Mouse (Mus musculus): ENCODE measurements around the gene Ccr9.

Gene Ccr9

DNA sequence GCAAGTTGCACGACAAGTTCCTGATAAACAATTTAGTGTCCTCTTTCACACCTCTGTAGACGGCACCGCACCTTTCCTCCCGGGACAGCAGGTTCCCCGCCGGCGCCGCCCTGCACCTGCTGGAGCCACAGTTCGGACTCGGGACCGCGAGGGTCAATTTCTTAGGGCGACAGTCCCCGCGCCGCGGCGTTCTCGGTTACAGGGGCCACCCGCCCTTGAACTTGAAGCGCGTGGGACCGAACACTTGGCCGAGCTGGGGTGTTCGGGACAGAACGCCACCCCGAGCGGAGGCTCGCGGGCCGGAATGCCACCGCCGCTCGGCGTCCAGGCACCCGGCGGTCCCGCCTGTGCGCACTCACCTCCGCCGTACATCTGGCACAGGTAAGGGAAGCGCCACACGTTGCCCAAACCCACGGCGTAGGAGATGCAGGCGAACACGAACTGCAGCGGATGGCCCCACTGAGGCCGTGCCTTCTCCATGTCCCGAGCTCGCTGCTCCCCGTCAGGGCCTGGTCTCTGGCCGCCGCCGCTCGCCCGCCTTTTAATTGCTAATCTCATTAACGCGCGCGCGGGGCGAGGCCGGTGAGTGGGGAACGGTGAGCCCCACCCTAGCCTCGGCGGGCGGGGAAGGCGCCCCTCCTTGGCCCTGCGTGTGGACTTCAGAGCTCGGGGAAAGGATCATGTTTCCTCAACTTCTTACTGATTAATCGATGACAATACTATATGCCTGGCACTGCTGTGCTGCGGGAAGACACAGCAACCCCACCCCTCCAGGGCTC lies at the start of gene Ccr9, which contains the start of gene Slc6a20a:
Gene Ccr9, plus strand, starts transcription at position 113 of the 779 bp plus-strand sequence.
Gene Slc6a20a, minus strand, starts transcription at position 559 of the 779 bp plus-strand sequence.
- DNase-seq: peak; percentile 3 to 11

GRCm38 (mm10) chr9:123631666-123632065 lies 46.6 kb upstream of the Ccr9 start:
- DNase-seq: no peak

DNA sequence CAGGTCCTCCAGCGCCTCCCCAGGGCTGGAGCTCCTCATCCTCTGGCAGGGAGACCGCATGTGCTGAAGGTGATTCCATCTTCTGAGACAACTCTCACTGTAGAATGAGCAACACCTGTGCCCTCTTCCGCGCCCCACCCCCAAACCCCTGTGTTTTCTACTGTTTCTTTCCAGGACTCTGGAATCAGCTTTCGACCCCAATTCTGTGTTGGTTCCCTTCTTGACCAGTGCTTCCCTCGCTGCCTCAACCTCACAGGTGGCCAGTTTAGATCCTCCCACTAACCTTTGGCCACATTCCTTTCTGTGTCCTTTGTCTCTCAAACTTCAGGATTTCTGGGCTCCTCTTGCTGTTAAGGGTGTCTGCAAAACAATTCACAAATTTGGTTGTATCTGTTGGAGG lies 46.0 kb upstream of the Ccr9 start, which contains the start of gene Slc6a20b:
Gene Slc6a20b, minus strand, starts transcription at position 285 of the 400 bp plus-strand sequence.
- no peak for DNase-seq

DNA sequence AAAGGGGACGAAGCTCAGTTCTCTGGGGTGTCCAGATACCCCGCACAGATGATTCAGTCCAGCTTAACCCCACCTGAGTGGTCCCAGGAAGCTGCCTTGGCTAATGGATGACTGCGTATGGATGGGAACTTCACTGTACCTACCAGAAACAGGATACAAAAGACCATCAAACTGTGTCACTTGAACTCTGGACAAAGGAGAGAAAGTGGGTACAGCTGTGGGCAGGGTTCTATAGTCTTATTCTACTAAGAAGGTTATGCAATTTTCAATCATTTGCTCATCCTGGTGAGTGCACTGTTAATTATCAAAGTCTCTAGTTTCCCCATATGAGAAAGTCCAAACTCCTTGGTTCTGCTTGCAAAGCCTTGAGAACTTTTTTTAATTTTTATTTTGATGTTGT lies 45.2 kb upstream of the Ccr9 start:
- no peak for DNase-seq

DNA sequence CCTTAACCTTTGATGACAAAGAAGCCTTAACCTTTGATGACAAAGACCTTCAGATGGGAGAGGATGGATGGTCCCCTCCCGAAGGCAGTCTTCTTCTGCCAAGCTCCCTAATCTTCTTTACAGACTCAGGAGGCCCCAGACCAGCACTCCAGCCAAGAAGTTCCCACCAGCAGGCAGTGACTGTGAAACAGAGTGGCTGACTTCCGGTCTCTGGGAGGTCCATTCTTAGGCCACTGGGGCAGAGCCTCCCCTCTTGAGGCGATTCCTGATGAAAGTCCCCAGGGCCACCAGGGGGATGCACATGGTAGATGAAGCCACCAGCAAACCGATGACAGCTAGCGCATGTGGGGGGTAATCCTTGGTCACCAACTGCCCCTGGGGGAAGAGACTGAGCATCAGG lies 41.5 kb upstream of the Ccr9 start:
- no peak for DNase-seq

DNA sequence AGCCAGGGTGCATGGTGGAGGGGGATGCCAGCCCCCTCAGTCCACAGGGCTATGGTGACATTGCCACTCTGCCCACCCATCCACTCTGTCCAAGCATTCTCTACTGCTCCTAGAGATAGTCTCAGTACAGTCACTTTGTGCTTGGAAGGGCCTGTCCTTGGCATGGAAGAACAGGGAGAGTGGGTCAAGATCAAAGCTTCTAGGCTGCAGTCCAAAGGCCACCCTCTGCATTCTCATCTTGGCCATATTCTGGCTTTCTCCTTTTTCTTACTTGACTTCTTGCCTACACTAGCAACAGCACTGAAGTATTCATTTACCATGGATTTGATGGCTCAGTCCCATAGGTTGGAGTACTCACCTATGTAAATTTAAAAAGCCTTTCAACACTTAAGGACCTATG lies 40.0 kb upstream of the Ccr9 start:
- DNase-seq: no peak

DNA sequence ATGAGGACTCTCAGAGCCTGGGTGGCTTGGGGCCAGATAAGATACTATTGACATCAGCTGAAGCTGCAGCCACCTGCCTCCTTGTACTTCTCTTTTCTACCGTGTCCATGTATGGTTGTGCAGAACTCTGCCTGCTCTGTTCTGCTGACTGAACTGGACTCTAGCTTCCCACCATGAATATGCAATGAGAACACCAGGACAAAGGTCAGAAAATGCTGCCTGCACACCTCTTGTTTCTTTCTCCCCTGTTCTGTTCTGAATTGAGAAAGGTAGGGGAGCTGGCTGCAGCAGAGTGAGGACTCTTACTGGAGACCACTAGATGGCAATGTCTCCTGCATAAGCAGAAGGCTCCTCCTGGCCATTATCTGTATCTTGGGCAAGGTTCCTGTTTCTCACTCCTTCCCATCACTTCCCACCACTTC lies 39.6 kb upstream of the Ccr9 start:
- peak; percentile 43 to 45 for DNase-seq

DNA sequence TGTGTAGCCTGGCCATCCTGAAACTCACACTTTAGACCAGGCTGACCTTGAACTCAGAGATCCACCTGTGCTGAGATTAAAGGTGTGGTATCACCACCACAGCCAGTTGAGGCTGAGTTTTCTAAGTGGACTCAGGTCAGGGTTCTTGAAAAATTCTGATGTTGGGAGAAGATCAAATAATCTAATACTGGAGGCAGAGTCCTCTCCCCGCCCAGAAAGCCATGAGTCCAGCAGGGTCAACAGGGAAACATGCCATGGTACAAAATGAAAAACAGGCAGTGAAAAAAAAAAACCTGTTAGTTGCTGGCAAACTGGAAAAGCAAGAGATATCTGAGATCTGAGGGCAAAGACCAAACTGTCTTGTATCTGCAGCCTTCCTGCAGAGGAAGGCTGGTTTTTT lies 38.1 kb upstream of the Ccr9 start:
- no peak for DNase-seq

GRCm38 (mm10) chr9:123649785-123650511 lies 28.3 kb upstream of the Ccr9 start:
- no peak for DNase-seq

GRCm38 (mm10) chr9:123651369-123651768 lies 26.9 kb upstream of the Ccr9 start:
- DNase-seq: no peak

- DNase-seq: no peak
Observed at GRCm38 (mm10) chr9:123657457-123657856, 20.8 kb upstream of the Ccr9 start.

- DNase-seq: no peak
Observed at GRCm38 (mm10) chr9:123658981-123659380, 19.3 kb upstream of the Ccr9 start.

GRCm38 (mm10) chr9:123659986-123660676 lies 18.1 kb upstream of the Ccr9 start:
- DNase-seq: peak; percentile 50 to 65

- DNase-seq: peak; percentile 5 to 30
Observed at GRCm38 (mm10) chr9:123665645-123666044, 12.6 kb upstream of the Ccr9 start.

DNA sequence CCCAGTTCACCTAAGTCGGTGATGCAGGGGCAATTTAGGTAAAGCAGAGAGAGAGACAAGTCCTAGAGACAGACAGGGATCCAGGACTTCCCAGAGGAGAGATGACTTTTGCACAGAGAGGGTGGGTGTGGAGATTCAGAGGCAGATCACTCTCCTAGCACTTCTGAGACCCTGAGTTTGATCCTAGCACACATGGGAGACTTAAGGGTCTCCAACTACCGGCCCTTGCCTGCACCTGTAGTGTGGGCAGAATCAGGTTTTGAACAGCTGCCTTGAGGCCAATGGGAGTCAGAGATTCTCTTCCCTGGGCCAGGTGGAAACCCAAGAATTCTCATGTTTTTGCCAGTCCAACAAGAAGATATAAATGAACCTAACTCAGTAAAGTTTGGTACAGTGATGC lies 959 bp downstream of the Ccr9 start:
- no peak for DNase-seq

- no peak for DNase-seq
Observed at GRCm38 (mm10) chr9:123683704-123684103, 5.5 kb downstream of the Ccr9 start.

GRCm38 (mm10) chr9:123686206-123686605 lies 8.0 kb downstream of the Ccr9 start:
- DNase-seq: no peak

GRCm38 (mm10) chr9:123688227-123688626 lies 10.0 kb downstream of the Ccr9 start:
- DNase-seq: no peak

- DNase-seq: no peak
Observed at GRCm38 (mm10) chr9:123695634-123696302, 17.5 kb downstream of the Ccr9 start.

DNA sequence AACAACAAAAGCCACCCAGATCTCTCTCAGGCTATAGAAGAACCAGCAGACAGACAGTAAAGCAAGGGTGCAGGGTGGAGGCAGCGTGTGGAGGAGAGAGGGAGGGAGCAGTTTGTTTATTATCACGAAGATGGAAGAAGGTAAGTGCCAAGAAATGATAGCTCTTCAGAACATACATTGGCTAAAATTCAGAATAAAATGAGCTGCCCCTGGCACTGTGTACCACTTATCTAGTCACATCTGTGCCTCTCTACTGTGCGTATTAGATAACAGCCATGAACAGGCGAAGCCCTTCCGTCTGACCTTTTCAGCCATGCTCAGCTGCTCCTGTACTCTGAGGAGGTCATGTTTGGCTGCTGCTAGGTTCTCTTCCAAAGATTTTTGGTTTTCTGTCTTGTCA lies 23.6 kb downstream of the Ccr9 start:
- no peak for DNase-seq

- no peak for DNase-seq
Observed at GRCm38 (mm10) chr9:123709226-123709625, 31.0 kb downstream of the Ccr9 start.

DNA sequence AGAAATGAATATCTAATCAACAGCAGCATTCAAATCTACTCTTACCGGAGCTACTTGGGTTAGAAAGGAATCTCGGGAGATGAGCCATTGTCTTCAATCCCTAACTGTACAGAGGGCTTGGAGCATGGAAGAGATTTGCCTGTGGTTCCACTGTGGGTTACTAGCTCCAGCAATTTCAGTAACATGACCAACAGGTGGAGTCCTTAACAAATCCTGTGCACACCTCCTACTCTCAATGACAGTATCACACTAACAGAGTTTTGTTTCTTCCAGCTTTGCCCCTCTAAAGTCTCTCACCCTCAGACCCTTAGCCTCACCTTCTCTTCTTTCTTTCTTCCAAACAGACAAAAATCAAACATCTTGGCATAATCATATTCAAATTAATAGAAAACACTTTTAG lies 34.9 kb downstream of the Ccr9 start:
- no peak for DNase-seq

DNA sequence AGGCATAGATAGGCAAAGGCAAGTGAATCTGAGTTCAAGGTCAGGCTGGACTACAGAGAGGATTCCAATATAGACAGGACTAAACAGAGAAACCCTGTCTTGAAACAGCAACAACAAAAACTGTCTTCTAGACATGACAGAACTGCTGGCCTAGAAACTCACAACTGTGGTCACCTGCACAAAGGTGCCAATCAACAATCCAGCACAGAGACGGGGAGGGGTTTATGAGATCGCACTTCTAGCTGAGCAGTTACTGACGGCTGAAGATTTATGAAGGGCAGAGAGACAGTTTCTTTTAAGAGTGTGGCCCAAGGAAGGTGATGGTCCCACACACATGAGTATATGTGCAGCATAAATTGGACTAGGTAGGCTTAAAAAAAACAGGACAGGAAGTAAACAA lies 38.1 kb downstream of the Ccr9 start:
- no peak for DNase-seq

Data from cerebellum, postnatal 14 days (tissue).